Mouse (Mus musculus) stomach, embryonic 16.5 days (tissue): Measurements from ENCODE around the gene Vwa3b. TPM values are rescaled to one million over a fixed set of nuclear protein-coding genes. Genes with fewer than 3 reads are reported as not detected.

ENCODE experiments used
- ATAC-seq: fragments of 200-750 bp; cut with Nextera tagmentation; 2 replicates; pipeline ENCODE4 v1.8.0; 2017; ENCODE audit warnings: moderate number of reproducible peaks, moderate TSS enrichment; ENCODE audit not compliant: insufficient read depth, low FRiP score
- H3K27ac ChIP-seq: fragments of 300-500 bp; sonication (generic); 2 replicates; pipeline ENCODE4 v1.5.1; 2014; ENCODE audit warnings: low read length
- H3K27me3 ChIP-seq: fragments of 300-500 bp; sonication (generic); 2 replicates; pipeline ENCODE4 v1.6.1; 2014; ENCODE audit warnings: low read length, control low read depth, mixed read lengths; ENCODE audit not compliant: control insufficient read depth, insufficient read depth
- H3K36me3 ChIP-seq: fragments of 300-500 bp; sonication (generic); 2 replicates; pipeline ENCODE4 v1.6.1; 2014; ENCODE audit warnings: low read length; ENCODE audit not compliant: control insufficient read depth, insufficient read depth
- H3K4me1 ChIP-seq: fragments of 300-500 bp; sonication (generic); 2 replicates; pipeline ENCODE4 v1.6.1; 2014; ENCODE audit warnings: low read length, control low read depth, mixed read lengths; ENCODE audit not compliant: control insufficient read depth, insufficient read depth
- H3K4me2 ChIP-seq: fragments of 300-500 bp; sonication (generic); 2 replicates; pipeline ENCODE4 v1.6.1; 2014; ENCODE audit warnings: low read depth, low read length, mixed read lengths
- H3K4me3 ChIP-seq: fragments of 300-500 bp; sonication (generic); replicated peaks from 2 replicates; pipeline ENCODE4 v1.5.1; 2014; ENCODE audit warnings: mild to moderate bottlenecking, low read length
- H3K9ac ChIP-seq: fragments of 300-500 bp; sonication (generic); 2 replicates; pipeline ENCODE4 v1.6.1; 2014; ENCODE audit warnings: low read length
- H3K9me3 ChIP-seq: fragments of 300-500 bp; sonication (generic); replicated peaks from 2 replicates; pipeline ENCODE4 v1.6.1; 2016; ENCODE audit warnings: low read length, control low read depth; ENCODE audit not compliant: control insufficient read depth
- WGBS: fragments of 180-500 bp; shearing (Covaris S2); extraction: QIAGEN DNeasy Blood & Tissue Kit; methylation state at CpG from one replicate; pipeline ENCODE4 v1.1.7; 2014; 5-methylcytosine and 5-hydroxymethylcytosine counted together
- polyA plus RNA-seq: library from polyadenylated mRNA; unstranded; fragments of >200 nt; fragmentation: Nextera tagmentation; extraction: Ambion mirVana; gene quantifications from 2 replicates; pipeline ENCODE4 v1.2.1, GENCODE M21; 2015

The Vwa3b gene
- polyA plus RNA-seq, 1 experiment from 2014 or later = 0.37 TPM

GRCm38 (mm10) chr1:37089191-37089590, 62.8 kb downstream of the Vwa3b start:
- Histone ChIP-seq H3K9ac (no peak overlapping the region), H3K36me3 (no peaks in the 10 kb centered on the region), H3K4me1 (peaks cover 7% of the 10 kb centered on the region; the same call in 1 of the 2 replicates), H3K9me3 (peaks cover 2% of the 10 kb centered on the region; the same call in 1 of the 2 replicates), H3K4me3 (no peak overlapping the region), H3K4me2 (no peak overlapping the region), H3K27me3 (no peaks in the 10 kb centered on the region), H3K27ac (peak overlapping the region; percentile 70; the same call in 1 of the 2 replicates)
- 60% methylated on average over 5 of the region's 5 CpGs for WGBS
- ATAC-seq = no peak

GRCm38 (mm10) chr1:37097382-37098093, 71.1 kb downstream of the Vwa3b start:
- H3K27me3 ChIP-seq = no peaks in the 10 kb centered on the region
- no peaks in the 10 kb centered on the region for H3K36me3 ChIP-seq
- H3K9me3 ChIP-seq = peaks cover 4% of the 10 kb centered on the region; the same call in 1 of the 2 replicates
- no peak overlapping the region for H3K4me3 ChIP-seq
- WGBS = 65% methylated on average over 17 of the region's 17 CpGs
- no peak for ATAC-seq
- peak overlapping the region; percentile 44 for H3K27ac ChIP-seq
- no peak overlapping the region for H3K4me2 ChIP-seq
- H3K4me1 ChIP-seq = no peaks in the 10 kb centered on the region; the same call in 1 of the 2 replicates
- H3K9ac ChIP-seq = no peak overlapping the region

- Histone ChIP-seq H3K27me3 (no peaks in the 10 kb centered on the region), H3K4me3 (no peak overlapping the region), H3K36me3 (no peaks in the 10 kb centered on the region), H3K4me1 (no peaks in the 10 kb centered on the region; the same call in 1 of the 2 replicates), H3K27ac (no peak overlapping the region; the same call in 1 of the 2 replicates), H3K4me2 (no peak overlapping the region), H3K9me3 (peaks cover 4% of the 10 kb centered on the region; the same call in 1 of the 2 replicates), H3K9ac (no peak overlapping the region)
- no peak for ATAC-seq
- 90% methylated on average over 4 of the region's 4 CpGs for WGBS
Observed at GRCm38 (mm10) chr1:37098094-37098555, 71.7 kb downstream of the Vwa3b start.

- Histone ChIP-seq H3K4me2 (no peak overlapping the region), H3K36me3 (no peaks in the 10 kb centered on the region), H3K9me3 (no peaks in the 10 kb centered on the region), H3K9ac (no peak overlapping the region), H3K4me1 (peaks cover 2% of the 10 kb centered on the region; the same call in 1 of the 2 replicates), H3K27ac (no peak overlapping the region), H3K27me3 (no peaks in the 10 kb centered on the region), H3K4me3 (no peak overlapping the region)
- no peak for ATAC-seq
- WGBS = 90% methylated on average over 6 of the region's 6 CpGs
Observed at GRCm38 (mm10) chr1:37100361-37100760, 74.0 kb downstream of the Vwa3b start.

- 89% methylated on average over 8 of the region's 8 CpGs for WGBS
- H3K36me3 ChIP-seq = no peaks in the 10 kb centered on the region
- no peak for ATAC-seq
- no peak overlapping the region for H3K4me2 ChIP-seq
- no peak overlapping the region for H3K27ac ChIP-seq
- H3K4me1 ChIP-seq = peaks cover 2% of the 10 kb centered on the region; the same call in 1 of the 2 replicates
- no peaks in the 10 kb centered on the region for H3K27me3 ChIP-seq
- no peak overlapping the region for H3K4me3 ChIP-seq
- H3K9me3 ChIP-seq = no peaks in the 10 kb centered on the region
- no peak overlapping the region for H3K9ac ChIP-seq
Observed at GRCm38 (mm10) chr1:37101016-37101415, 74.6 kb downstream of the Vwa3b start.

- H3K9me3 ChIP-seq = no peaks in the 10 kb centered on the region
- ATAC-seq = no peak
- peaks cover 2% of the 10 kb centered on the region; the same call in 1 of the 2 replicates for H3K4me1 ChIP-seq
- no peaks in the 10 kb centered on the region for H3K36me3 ChIP-seq
- no peak overlapping the region for H3K4me3 ChIP-seq
- no peak overlapping the region for H3K27ac ChIP-seq
- H3K27me3 ChIP-seq = no peaks in the 10 kb centered on the region
- 62% methylated on average over 2 of the region's 2 CpGs for WGBS
- H3K4me2 ChIP-seq = no peak overlapping the region
- no peak overlapping the region for H3K9ac ChIP-seq
Observed at GRCm38 (mm10) chr1:37101717-37102116, 75.3 kb downstream of the Vwa3b start.

GRCm38 (mm10) chr1:37105194-37105593, 78.8 kb downstream of the Vwa3b start:
- Histone ChIP-seq H3K27ac (no peak overlapping the region), H3K4me3 (no peak overlapping the region), H3K27me3 (no peaks in the 10 kb centered on the region), H3K4me1 (0 out of 2 replicates have a peak, but pooled peaks cover 2% of the 10 kb centered on the region), H3K9me3 (no peaks in the 10 kb centered on the region), H3K4me2 (no peak overlapping the region), H3K36me3 (no peaks in the 10 kb centered on the region), H3K9ac (no peak overlapping the region)
- ATAC-seq = no peak
- WGBS = 52% methylated on average over 3 of the region's 3 CpGs

- 56% methylated on average over 6 of the region's 6 CpGs for WGBS
- no peaks in the 10 kb centered on the region for H3K36me3 ChIP-seq
- H3K27ac ChIP-seq = 0 out of 2 replicates have a peak overlapping the region, but pooled peaks have one; percentile 14
Observed at GRCm38 (mm10) chr1:37113781-37114180, 87.4 kb downstream of the Vwa3b start.

GRCm38 (mm10) chr1:37115847-37116246, 89.5 kb downstream of the Vwa3b start:
- no peaks in the 10 kb centered on the region for H3K27me3 ChIP-seq
- H3K9me3 ChIP-seq = no peaks in the 10 kb centered on the region
- H3K4me3 ChIP-seq = no peak overlapping the region
- H3K4me2 ChIP-seq = no peak overlapping the region
- H3K36me3 ChIP-seq = no peaks in the 10 kb centered on the region
- no peak overlapping the region for H3K9ac ChIP-seq
- no peak for ATAC-seq
- no peaks in the 10 kb centered on the region for H3K4me1 ChIP-seq
- 77% methylated on average over 5 of the region's 5 CpGs for WGBS
- no peak overlapping the region for H3K27ac ChIP-seq

More at GRCm38 (mm10) chr1:37113781-37114180, 87.4 kb downstream of the Vwa3b start:
- no peaks in the 10 kb centered on the region for H3K4me1 ChIP-seq
- H3K27me3 ChIP-seq = no peaks in the 10 kb centered on the region
- no peak for ATAC-seq
- H3K4me3 ChIP-seq = no peak overlapping the region
- H3K9ac ChIP-seq = no peak overlapping the region
- H3K9me3 ChIP-seq = no peaks in the 10 kb centered on the region
- H3K4me2 ChIP-seq = no peak overlapping the region
